Mouse (Mus musculus) kidney, embryonic 16.5 days (tissue): ENCODE data around the gene Apc2. TPM values are rescaled to one million over a fixed set of nuclear protein-coding genes. Genes with fewer than 3 reads are reported as not detected.

ENCODE experiments used
- ATAC-seq: fragments of 200-750 bp; cut with Nextera tagmentation; 2 replicates; pipeline ENCODE4 v1.8.0; 2017; ENCODE audit warnings: moderate TSS enrichment; ENCODE audit not compliant: low FRiP score, low TSS enrichment
- H3K27ac ChIP-seq: fragments of 300-500 bp; sonication (generic); 2 replicates; pipeline ENCODE4 v1.5.1; 2014; ENCODE audit warnings: low read length
- H3K27me3 ChIP-seq: fragments of 300-500 bp; sonication (generic); 2 replicates; pipeline ENCODE4 v1.6.1; 2014; ENCODE audit warnings: low read length, control low read depth, mixed read lengths; ENCODE audit not compliant: insufficient read depth
- H3K36me3 ChIP-seq: fragments of 300-500 bp; sonication (generic); 2 replicates; pipeline ENCODE4 v1.6.1; 2014; ENCODE audit warnings: low read length, control low read depth, mixed read lengths; ENCODE audit not compliant: insufficient read depth
- H3K4me1 ChIP-seq: fragments of 300-500 bp; sonication (generic); 2 replicates; pipeline ENCODE4 v1.6.1; 2014; ENCODE audit warnings: low read length, control low read depth, mixed read lengths; ENCODE audit not compliant: insufficient read depth
- H3K4me2 ChIP-seq: fragments of 300-500 bp; sonication (generic); replicated peaks from 2 replicates; pipeline ENCODE4 v1.6.1; 2014; ENCODE audit warnings: low read depth, low read length
- H3K4me3 ChIP-seq: fragments of 300-500 bp; sonication (generic); 2 replicates; pipeline ENCODE4 v1.5.1; 2014; ENCODE audit warnings: mild to moderate bottlenecking, low read length
- H3K9ac ChIP-seq: fragments of 300-500 bp; sonication (generic); replicated peaks from 2 replicates; pipeline ENCODE4 v1.6.1; 2014; ENCODE audit warnings: low read length
- H3K9me3 ChIP-seq: fragments of 300-500 bp; sonication (generic); 2 replicates; pipeline ENCODE4 v1.6.1; 2016; ENCODE audit warnings: low read length, control low read depth
- WGBS: fragments of 180-500 bp; shearing (Covaris S2); extraction: QIAGEN DNeasy Blood & Tissue Kit; methylation state at CpG from one replicate; pipeline ENCODE4 v1.1.7; 2014; 5-methylcytosine and 5-hydroxymethylcytosine counted together
- polyA plus RNA-seq: library from polyadenylated mRNA; unstranded; fragments of >200 nt; fragmentation: Nextera tagmentation; extraction: Ambion mirVana; gene quantifications from 2 replicates; pipeline ENCODE4 v1.2.1, GENCODE M21; 2015

Apc2 gene
- polyA plus RNA-seq, 1 experiment from 2014 or later, result 1.6 TPM

DNA sequence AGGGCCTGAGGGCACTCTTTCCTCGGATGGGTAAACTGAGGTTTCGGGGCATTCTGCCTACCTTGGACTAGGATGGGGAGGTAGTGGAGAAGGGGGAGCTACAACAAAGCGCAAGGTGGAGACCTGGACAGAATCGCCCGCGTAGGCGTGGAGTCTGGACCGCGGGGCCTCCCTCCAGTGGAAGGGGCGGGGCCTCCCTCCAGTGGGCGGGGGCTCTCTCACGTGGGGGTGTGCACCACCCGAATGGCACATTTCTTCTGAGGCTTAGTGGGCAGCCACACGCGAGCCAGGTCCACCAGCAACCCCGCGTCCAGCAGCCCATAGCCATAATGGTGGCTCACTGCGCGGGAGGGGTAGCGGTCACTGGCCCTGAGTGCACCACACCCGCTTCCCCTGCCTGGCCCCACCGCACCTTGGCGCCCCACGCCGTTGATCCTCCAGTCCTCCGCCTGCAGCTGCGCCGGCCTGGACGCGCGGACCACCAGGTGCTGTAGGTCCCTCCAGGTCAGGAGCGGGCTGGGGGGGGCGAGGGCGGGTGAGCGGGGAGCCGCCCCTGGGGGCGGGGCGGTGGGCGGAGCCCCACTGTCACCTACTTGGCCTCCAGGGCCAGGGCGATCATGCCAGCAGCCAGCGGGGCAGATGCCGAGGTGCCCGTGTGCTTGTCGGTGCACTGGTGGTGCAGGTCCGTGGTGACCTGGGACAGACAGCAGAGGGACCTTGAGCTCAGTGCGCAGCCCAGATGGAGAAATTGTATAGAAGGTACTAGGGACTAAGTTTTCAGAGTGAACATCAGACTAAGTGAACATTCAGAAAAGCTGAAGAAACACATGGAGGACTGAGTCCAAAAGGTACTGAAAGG lies 27.7 kb downstream of the Apc2 start:
- peaks cover 25% of the 10 kb centered on the region for H3K4me1 ChIP-seq
- 0 out of 2 replicates have a peak, but pooled peaks cover 4% of the 10 kb centered on the region for H3K36me3 ChIP-seq
- under 1% methylated on average over 40 of the region's 46 CpGs for WGBS
- ATAC-seq, result peak; percentile 43
- H3K4me3 ChIP-seq, result peak overlapping the region; percentile 67
- peak overlapping the region; percentile 73 for H3K9ac ChIP-seq
- peak overlapping the region; percentile 98 for H3K4me2 ChIP-seq
- no peaks in the 10 kb centered on the region for H3K9me3 ChIP-seq
- H3K27me3 ChIP-seq, result no peaks in the 10 kb centered on the region
- H3K27ac ChIP-seq, result 0 out of 2 replicates have a peak overlapping the region, but pooled peaks have one; percentile 18

GRCm38 (mm10) chr10:80324120-80325037 lies 28.6 kb downstream of the Apc2 start:
- no peak for ATAC-seq
- H3K27ac ChIP-seq, result no peak overlapping the region
- H3K36me3 ChIP-seq, result no peaks in the 10 kb centered on the region
- H3K27me3 ChIP-seq, result no peaks in the 10 kb centered on the region
- H3K4me3 ChIP-seq, result peak overlapping the region; percentile 67; the same call in 1 of the 2 replicates
- WGBS, result 81% methylated on average over 17 of the region's 17 CpGs
- H3K9me3 ChIP-seq, result no peaks in the 10 kb centered on the region
- H3K4me2 ChIP-seq, result peak overlapping the region; percentile 98
- peaks cover 27% of the 10 kb centered on the region for H3K4me1 ChIP-seq
- H3K9ac ChIP-seq, result no peak overlapping the region; the same call in 1 of the 2 replicates

DNA sequence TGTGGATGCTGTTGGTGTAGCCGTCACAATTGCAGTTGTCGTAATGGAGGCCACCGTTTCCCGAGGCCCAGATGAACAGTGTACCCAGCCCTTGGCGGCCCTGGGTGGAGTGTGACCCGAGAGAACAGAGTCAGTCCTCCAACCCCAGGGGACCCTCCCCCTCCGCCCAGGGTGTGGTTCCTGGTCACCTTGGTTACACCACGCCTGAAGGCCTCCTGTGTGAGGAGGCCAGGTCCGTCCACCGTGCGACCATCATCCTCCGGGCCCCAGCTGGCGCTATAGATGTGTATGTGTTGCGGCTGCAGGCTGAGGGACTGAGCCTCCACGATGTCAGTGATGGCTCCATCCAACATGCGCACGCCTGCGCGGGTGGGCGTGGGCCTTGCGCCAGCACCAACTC lies 29.3 kb downstream of the Apc2 start:
- Histone ChIP-seq H3K27ac (no peak overlapping the region), H3K9me3 (no peaks in the 10 kb centered on the region), H3K4me2 (no peak overlapping the region), H3K27me3 (no peaks in the 10 kb centered on the region), H3K4me1 (peaks cover 22% of the 10 kb centered on the region), H3K36me3 (no peaks in the 10 kb centered on the region), H3K9ac (no peak overlapping the region), H3K4me3 (no peak overlapping the region)
- ATAC-seq, result no peak
- WGBS, result 78% methylated on average over 21 of the region's 21 CpGs

DNA sequence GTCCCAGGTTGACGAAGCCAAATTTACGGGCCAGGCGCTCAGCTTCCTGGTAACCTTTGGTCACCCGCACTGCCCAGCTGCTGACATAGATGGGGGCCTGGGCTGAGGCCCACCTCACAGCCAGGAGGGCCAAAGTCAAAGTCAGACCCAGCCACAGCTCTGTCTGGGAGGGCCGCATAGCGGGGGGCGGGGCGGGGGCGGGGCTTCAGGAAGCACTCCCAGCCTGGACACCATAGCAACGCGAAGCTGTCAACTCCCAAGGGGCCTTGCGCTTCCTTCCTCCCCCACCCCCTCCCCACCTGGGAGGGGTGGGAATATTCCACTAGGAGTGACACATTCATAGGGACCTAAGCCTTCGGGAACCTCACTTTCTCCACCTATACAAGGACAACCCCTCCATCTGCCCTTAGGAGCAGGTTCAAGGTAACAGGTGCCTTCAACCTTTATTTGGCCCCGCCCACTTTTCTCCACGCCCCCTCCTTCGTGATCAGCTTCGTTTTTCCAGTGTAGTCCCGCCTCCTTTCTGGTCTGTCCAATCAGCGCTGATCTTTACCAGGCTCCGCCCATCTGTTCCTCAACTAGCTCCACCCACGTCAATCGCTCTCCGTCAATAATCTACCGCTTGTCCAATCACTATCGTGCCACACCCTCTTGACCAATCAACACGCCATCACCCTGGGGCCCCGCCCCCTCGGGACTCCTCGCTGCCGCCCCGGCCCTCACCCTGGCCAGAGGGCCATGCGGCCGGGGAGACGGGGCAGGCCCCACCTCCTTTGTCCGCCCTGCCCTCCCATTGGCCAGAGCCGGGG lies 33.7 kb downstream of the Apc2 start, which contains the start of the genes Pcsk4 and Reep6:
Gene Pcsk4 (minus strand): TSS at position 226 of the 809 bp plus-strand sequence.
Gene Reep6 (plus strand): TSS at position 681 of the 809 bp plus-strand sequence.
- H3K27ac ChIP-seq, result peak within 1 kb of the TSS; percentile 70
- no peaks in the 10 kb centered on the region for H3K36me3 ChIP-seq
- H3K9ac ChIP-seq, result peak within 1 kb of the TSS; percentile 69
- H3K4me1 ChIP-seq, result peaks cover 17% of the 10 kb centered on the region
- peak; percentile 96 for ATAC-seq
- 4% methylated on average over 36 of the region's 36 CpGs for WGBS
- H3K4me2 ChIP-seq, result peak within 1 kb of the TSS; percentile 97
- peak within 1 kb of the TSS; percentile 59 for H3K4me3 ChIP-seq
- no peaks in the 10 kb centered on the region; the same call in 1 of the 2 replicates for H3K27me3 ChIP-seq
- H3K9me3 ChIP-seq, result no peaks in the 10 kb centered on the region

DNA sequence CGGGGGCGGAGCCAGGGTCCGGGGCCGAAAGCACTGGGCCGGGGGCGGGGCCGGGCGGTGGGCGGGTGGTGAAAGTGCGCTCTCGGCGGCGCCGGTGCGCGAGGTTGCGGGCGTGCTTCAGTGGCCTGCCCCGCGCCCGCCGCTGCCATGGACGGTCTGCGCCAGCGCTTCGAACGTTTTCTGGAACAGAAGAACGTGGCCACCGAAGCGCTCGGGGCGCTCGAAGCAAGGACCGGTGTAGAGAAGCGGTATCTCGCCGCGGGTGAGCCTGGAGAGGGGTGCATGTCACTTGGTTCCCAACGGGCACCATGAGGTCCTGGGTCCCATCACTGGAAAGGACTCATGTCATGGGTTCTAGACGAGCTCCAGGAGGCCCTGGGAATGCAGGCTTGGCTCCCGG lies 34.3 kb downstream of the Apc2 start:
- Histone ChIP-seq H3K9ac (peak overlapping the region; percentile 69), H3K27me3 (no peaks in the 10 kb centered on the region; the same call in 1 of the 2 replicates), H3K4me3 (peak overlapping the region; percentile 59), H3K9me3 (no peaks in the 10 kb centered on the region), H3K27ac (0 out of 2 replicates have a peak overlapping the region, but pooled peaks have one; percentile 17), H3K4me2 (peak overlapping the region; percentile 97), H3K4me1 (peaks cover 17% of the 10 kb centered on the region), H3K36me3 (no peaks in the 10 kb centered on the region)
- ATAC-seq, result no peak
- 2% methylated on average over 41 of the region's 41 CpGs for WGBS

GRCm38 (mm10) chr10:80330888-80331287 lies 35.1 kb downstream of the Apc2 start:
- Histone ChIP-seq H3K4me3 (no peak overlapping the region), H3K9me3 (no peaks in the 10 kb centered on the region), H3K9ac (no peak overlapping the region), H3K27ac (no peak overlapping the region), H3K4me1 (peaks cover 17% of the 10 kb centered on the region), H3K36me3 (no peaks in the 10 kb centered on the region), H3K4me2 (peak overlapping the region; percentile 97), H3K27me3 (no peaks in the 10 kb centered on the region; the same call in 1 of the 2 replicates)
- 79% methylated on average over 2 of the region's 2 CpGs for WGBS
- no peak for ATAC-seq

- no peak overlapping the region for H3K4me2 ChIP-seq
- no peaks in the 10 kb centered on the region; the same call in 1 of the 2 replicates for H3K27me3 ChIP-seq
- H3K9me3 ChIP-seq, result no peaks in the 10 kb centered on the region
- ATAC-seq, result no peak
- whole genome bisulfite sequencing, result 52% methylated on average over 10 of the region's 10 CpGs
- H3K4me1 ChIP-seq, result peaks cover 17% of the 10 kb centered on the region
- no peak overlapping the region for H3K4me3 ChIP-seq
- no peak overlapping the region for H3K9ac ChIP-seq
- no peaks in the 10 kb centered on the region for H3K36me3 ChIP-seq
- no peak overlapping the region for H3K27ac ChIP-seq
These were observed 36.1 kb downstream of the Apc2 start for GRCm38 (mm10) chr10:80331636-80332524.

- 84% methylated on average over 5 of the region's 5 CpGs for WGBS
- H3K9me3 ChIP-seq, result no peaks in the 10 kb centered on the region
- no peak overlapping the region for H3K9ac ChIP-seq
- no peak for ATAC-seq
- H3K27ac ChIP-seq, result no peak overlapping the region
- H3K4me2 ChIP-seq, result no peak overlapping the region
- H3K4me1 ChIP-seq, result peaks cover 17% of the 10 kb centered on the region
- no peaks in the 10 kb centered on the region for H3K36me3 ChIP-seq
- no peak overlapping the region for H3K4me3 ChIP-seq
- H3K27me3 ChIP-seq, result no peaks in the 10 kb centered on the region; the same call in 1 of the 2 replicates
These were observed 36.8 kb downstream of the Apc2 start for GRCm38 (mm10) chr10:80332525-80332989.
